Mouse (Mus musculus): Measurements from ENCODE around the gene Tsr3. TPM values are rescaled to one million over a fixed set of nuclear protein-coding genes. Genes with fewer than 3 reads are reported as not detected.
A peak's percentile ranks its signal among the peaks of the same experiment; 100 is the strongest.

Tsr3 gene
- polyA plus RNA-seq, 1 experiment from 2014 or later: 51.1 TPM

GRCm38 (mm10) chr17:25253760-25254159, 13.8 kb downstream of the Tsr3 start:
- WGBS: 43% methylated on average over 10 of the region's 10 CpGs
- H3K27me3 ChIP-seq (replicated peaks; ENCODE audit: control insufficient read depth, insufficient read depth, low read length): peaks cover 36% of the 10 kb centered on the region
- no peaks in the 10 kb centered on the region for H3K9me3 ChIP-seq (ENCODE audit: control insufficient read depth, low read length)
- H3K4me2 ChIP-seq: no peak overlapping the region
- H3K4me3 ChIP-seq (ENCODE audit: low read depth, low read length): no peak overlapping the region
- no peak overlapping the region for H3K27ac ChIP-seq (ENCODE audit: low read depth, low read length)
- H3K36me3 ChIP-seq (ENCODE audit: control insufficient read depth, insufficient read depth, low read length): no peaks in the 10 kb centered on the region
- no peak overlapping the region for H3K9ac ChIP-seq (ENCODE audit: low read depth, low read length)
- ATAC-seq (replicated peaks; ENCODE audit: low FRiP score): no peak
- DNase-seq (ENCODE audit: low spot score): no peak
- peaks cover 5% of the 10 kb centered on the region for H3K4me1 ChIP-seq (replicated peaks; ENCODE audit: control insufficient read depth, insufficient read depth, low read length)

GRCm38 (mm10) chr17:25255110-25255509, 15.1 kb downstream of the Tsr3 start:
- no peak overlapping the region for H3K27ac ChIP-seq (ENCODE audit: low read depth, low read length)
- no peak for ATAC-seq (replicated peaks; ENCODE audit: low FRiP score)
- H3K27me3 ChIP-seq (replicated peaks; ENCODE audit: control insufficient read depth, insufficient read depth, low read length): peaks cover 36% of the 10 kb centered on the region
- no peak overlapping the region for H3K4me2 ChIP-seq
- H3K4me1 ChIP-seq (replicated peaks; ENCODE audit: control insufficient read depth, insufficient read depth, low read length): peaks cover 5% of the 10 kb centered on the region
- no peak overlapping the region for H3K4me3 ChIP-seq (ENCODE audit: low read depth, low read length)
- DNase-seq (ENCODE audit: low spot score): no peak
- H3K9me3 ChIP-seq (ENCODE audit: control insufficient read depth, low read length): no peaks in the 10 kb centered on the region
- no peaks in the 10 kb centered on the region; the same call in 1 of the 2 replicates for H3K36me3 ChIP-seq (ENCODE audit: control insufficient read depth, insufficient read depth, low read length)
- H3K9ac ChIP-seq (ENCODE audit: low read depth, low read length): no peak overlapping the region
- 57% methylated on average over 2 of the region's 2 CpGs for WGBS

DNA sequence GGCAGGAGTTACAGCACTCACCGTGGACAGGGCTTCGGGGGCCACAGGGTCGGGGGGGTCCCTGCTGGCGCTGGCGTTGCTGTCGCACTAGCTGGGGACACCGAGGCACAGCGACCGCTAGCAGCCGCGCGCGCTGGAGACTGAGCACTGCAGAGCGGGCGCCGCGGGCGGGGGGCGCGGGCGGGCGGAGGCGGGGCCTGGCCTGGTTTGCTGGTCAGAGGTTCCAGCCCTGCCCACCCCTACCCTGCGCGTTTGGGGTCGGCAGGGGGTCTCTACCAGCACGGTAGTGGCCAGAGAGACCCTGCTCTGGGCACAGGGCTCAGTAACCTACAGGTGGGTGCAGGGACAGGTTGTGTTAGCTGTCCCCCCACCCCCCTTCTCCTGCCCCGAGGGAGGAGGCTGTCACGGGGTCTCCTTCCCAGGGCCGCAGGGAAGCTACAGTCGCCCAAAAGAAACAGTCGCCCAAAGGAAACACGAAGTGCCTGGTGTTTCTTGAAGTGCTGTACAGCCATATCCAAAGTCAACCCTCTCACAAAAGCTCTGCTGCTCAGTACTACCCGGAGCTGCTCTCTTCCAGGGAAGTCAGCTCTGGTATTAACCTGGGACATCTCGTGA, 16.3 kb downstream of the Tsr3 start, which contains the start of gene Baiap3:
TSS of gene Baiap3 (minus strand) at position 225 of the 615 bp plus-strand sequence.
- Histone ChIP-seq H3K27me3 (replicated peaks; ENCODE audit: control insufficient read depth, insufficient read depth, low read length) (peaks cover 36% of the 10 kb centered on the region), H3K36me3 (ENCODE audit: control insufficient read depth, insufficient read depth, low read length) (no peaks in the 10 kb centered on the region; the same call in 1 of the 2 replicates), H3K9me3 (ENCODE audit: control insufficient read depth, low read length) (no peaks in the 10 kb centered on the region), H3K4me1 (replicated peaks; ENCODE audit: control insufficient read depth, insufficient read depth, low read length) (peaks cover 5% of the 10 kb centered on the region), H3K4me2 (peak within 1 kb of the TSS; percentile 69), H3K27ac (ENCODE audit: low read depth, low read length) (no peak within 1 kb of the TSS; the same call in 1 of the 2 replicates), H3K4me3 (ENCODE audit: low read depth, low read length) (peak within 1 kb of the TSS; percentile 39), H3K9ac (ENCODE audit: low read depth, low read length) (0 out of 2 replicates have a peak within 1 kb of the TSS, but pooled peaks have one; percentile 26)
- WGBS: 6% methylated on average over 33 of the region's 35 CpGs
- peak; percentile 58 for DNase-seq (ENCODE audit: low spot score)
- ATAC-seq (replicated peaks; ENCODE audit: low FRiP score): peak; percentile 30

GRCm38 (mm10) chr17:25257804-25258261, 17.9 kb downstream of the Tsr3 start:
- Histone ChIP-seq H3K27me3 (replicated peaks; ENCODE audit: control insufficient read depth, insufficient read depth, low read length) (peaks cover 33% of the 10 kb centered on the region), H3K4me1 (replicated peaks; ENCODE audit: control insufficient read depth, insufficient read depth, low read length) (peaks cover 5% of the 10 kb centered on the region)

DNA sequence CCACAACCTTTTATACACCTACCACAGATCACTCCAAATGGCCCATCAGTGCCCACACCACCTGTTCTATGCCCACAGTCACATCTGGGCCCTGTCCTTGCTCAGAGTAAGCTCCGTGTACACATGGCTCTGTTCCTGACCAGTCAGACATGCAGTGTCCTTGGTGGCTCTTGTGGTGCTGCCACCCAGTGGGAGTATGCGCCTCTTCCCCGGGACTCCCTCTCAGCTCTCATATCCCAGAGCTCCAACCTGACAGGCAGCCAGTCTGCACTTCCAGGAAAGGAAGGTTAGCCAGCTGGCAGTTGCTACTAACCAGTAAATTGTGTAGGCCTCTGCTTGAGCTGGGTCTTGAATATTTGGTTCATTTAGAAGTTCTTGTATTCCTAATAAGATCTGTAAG, 24.5 kb downstream of the Tsr3 start:
- Histone ChIP-seq H3K4me1 (replicated peaks; ENCODE audit: control insufficient read depth, insufficient read depth, low read length) (no peaks in the 10 kb centered on the region), H3K27ac (ENCODE audit: low read depth, low read length) (no peak overlapping the region), H3K4me2 (no peak overlapping the region), H3K4me3 (ENCODE audit: low read depth, low read length) (no peak overlapping the region), H3K9me3 (ENCODE audit: control insufficient read depth, low read length) (no peaks in the 10 kb centered on the region), H3K27me3 (replicated peaks; ENCODE audit: control insufficient read depth, insufficient read depth, low read length) (no peaks in the 10 kb centered on the region), H3K9ac (ENCODE audit: low read depth, low read length) (no peak overlapping the region), H3K36me3 (ENCODE audit: control insufficient read depth, insufficient read depth, low read length) (peaks cover 68% of the 10 kb centered on the region)
- DNase-seq (ENCODE audit: low spot score) (no peak), ATAC-seq (replicated peaks; ENCODE audit: low FRiP score) (no peak)
- 72% methylated on average over 3 of the region's 3 CpGs for WGBS

More at GRCm38 (mm10) chr17:25257804-25258261, 17.9 kb downstream of the Tsr3 start:
- 45% methylated on average over 6 of the region's 6 CpGs for WGBS
- H3K4me2 ChIP-seq: no peak overlapping the region
- H3K4me3 ChIP-seq (ENCODE audit: low read depth, low read length): no peak overlapping the region
- H3K36me3 ChIP-seq (ENCODE audit: control insufficient read depth, insufficient read depth, low read length): peaks cover 6% of the 10 kb centered on the region
- no peaks in the 10 kb centered on the region for H3K9me3 ChIP-seq (ENCODE audit: control insufficient read depth, low read length)
- DNase-seq (ENCODE audit: low spot score) (no peak), ATAC-seq (replicated peaks; ENCODE audit: low FRiP score) (no peak)
- H3K27ac ChIP-seq (ENCODE audit: low read depth, low read length): no peak overlapping the region
- H3K9ac ChIP-seq (ENCODE audit: low read depth, low read length): no peak overlapping the region

DNA sequence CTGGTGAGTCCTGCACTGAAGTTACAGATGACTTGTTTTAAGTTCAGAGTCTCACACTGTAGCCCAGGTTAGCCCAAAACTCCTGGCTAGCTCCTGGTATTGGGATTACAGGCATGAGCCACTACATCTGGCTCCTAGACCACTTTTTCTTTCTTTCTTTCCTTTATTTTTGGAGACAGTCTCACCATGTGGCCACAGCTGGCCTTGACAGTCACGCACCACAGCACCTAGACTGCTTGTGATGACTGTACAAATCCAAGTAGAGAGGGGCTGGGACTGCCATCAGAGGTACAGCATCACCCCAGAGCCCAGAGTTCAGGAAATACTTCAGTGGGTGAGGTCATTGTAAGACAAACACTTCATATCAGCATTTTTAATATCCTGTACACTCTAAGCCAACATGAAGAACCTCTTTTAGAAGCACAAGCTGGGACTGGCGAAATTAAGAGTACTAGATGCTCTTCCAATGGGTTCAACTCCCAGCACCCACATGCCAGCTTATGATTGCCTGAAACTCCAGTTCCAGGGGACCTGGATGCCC, 30.9 kb downstream of the Tsr3 start:
- peak overlapping the region; percentile 99 for H3K4me2 ChIP-seq
- peaks cover 30% of the 10 kb centered on the region for H3K4me1 ChIP-seq (replicated peaks; ENCODE audit: control insufficient read depth, insufficient read depth, low read length)
- peaks cover 42% of the 10 kb centered on the region for H3K36me3 ChIP-seq (ENCODE audit: control insufficient read depth, insufficient read depth, low read length)
- ATAC-seq (replicated peaks; ENCODE audit: low FRiP score) (no peak), DNase-seq (ENCODE audit: low spot score) (no peak)
- no peaks in the 10 kb centered on the region for H3K9me3 ChIP-seq (ENCODE audit: control insufficient read depth, low read length)
- H3K4me3 ChIP-seq (ENCODE audit: low read depth, low read length): peak overlapping the region; percentile 78
- no peak overlapping the region for H3K27ac ChIP-seq (ENCODE audit: low read depth, low read length)
- WGBS: 85% methylated on average over 2 of the region's 2 CpGs
- no peaks in the 10 kb centered on the region for H3K27me3 ChIP-seq (replicated peaks; ENCODE audit: control insufficient read depth, insufficient read depth, low read length)
- H3K9ac ChIP-seq (ENCODE audit: low read depth, low read length): peak overlapping the region; percentile 20; the same call in 1 of the 2 replicates

- DNase-seq (ENCODE audit: low spot score): no peak
- H3K4me2 ChIP-seq: peak overlapping the region; percentile 99
- H3K9me3 ChIP-seq (ENCODE audit: control insufficient read depth, low read length): no peaks in the 10 kb centered on the region
- H3K4me3 ChIP-seq (ENCODE audit: low read depth, low read length): peak overlapping the region; percentile 78
- H3K36me3 ChIP-seq (ENCODE audit: control insufficient read depth, insufficient read depth, low read length): peaks cover 29% of the 10 kb centered on the region
- peak overlapping the region; percentile 95 for H3K27ac ChIP-seq (ENCODE audit: low read depth, low read length)
- 1% methylated on average over 10 of the region's 10 CpGs for WGBS
- H3K9ac ChIP-seq (ENCODE audit: low read depth, low read length): peak overlapping the region; percentile 90
- ATAC-seq (replicated peaks; ENCODE audit: low FRiP score): peak; percentile 48
- peaks cover 30% of the 10 kb centered on the region for H3K4me1 ChIP-seq (replicated peaks; ENCODE audit: control insufficient read depth, insufficient read depth, low read length)
- H3K27me3 ChIP-seq (replicated peaks; ENCODE audit: control insufficient read depth, insufficient read depth, low read length): no peaks in the 10 kb centered on the region
These were observed 32.4 kb downstream of the Tsr3 start for GRCm38 (mm10) chr17:25272326-25272725.

DNA sequence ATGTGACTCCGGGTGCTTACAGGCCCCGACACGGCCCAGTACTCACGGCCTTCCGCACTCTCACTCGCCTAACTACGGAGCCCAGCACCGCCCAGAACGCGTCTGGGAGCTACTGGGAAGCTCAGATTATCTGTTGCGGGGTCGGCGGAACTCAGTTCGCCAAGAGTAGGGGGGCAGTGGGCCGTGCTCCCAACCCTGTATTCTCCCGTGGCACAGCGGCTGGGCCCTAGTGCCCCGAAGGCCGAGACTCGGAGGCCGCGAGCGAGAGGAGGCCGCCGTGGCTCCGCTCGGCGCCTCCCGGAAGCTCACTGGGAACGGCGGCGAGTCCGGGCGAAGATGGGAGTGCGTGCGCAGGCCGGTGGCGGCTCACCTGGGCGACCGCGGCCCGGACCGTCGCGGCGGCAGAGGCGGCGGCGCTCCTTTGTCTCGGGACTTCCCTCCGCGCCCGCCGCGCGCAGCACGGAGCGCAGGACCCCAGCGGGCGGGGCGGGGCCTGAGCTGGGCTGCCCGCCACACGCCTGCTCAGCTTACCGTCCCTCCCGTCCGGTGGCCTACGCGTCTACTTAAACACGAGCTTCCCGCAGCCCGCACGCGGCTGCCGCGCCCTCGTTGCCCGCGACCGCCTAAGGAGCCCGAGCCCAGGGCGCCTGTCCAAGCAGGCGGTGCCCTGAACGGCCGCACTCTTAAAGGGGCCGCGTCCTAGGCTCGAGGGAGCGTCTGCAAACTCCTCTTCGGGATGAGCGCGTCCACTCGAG, 33.2 kb downstream of the Tsr3 start:
- H3K36me3 ChIP-seq (ENCODE audit: control insufficient read depth, insufficient read depth, low read length): peaks cover 21% of the 10 kb centered on the region
- WGBS: under 1% methylated on average over 92 of the region's 92 CpGs
- no peaks in the 10 kb centered on the region for H3K9me3 ChIP-seq (ENCODE audit: control insufficient read depth, low read length)
- H3K4me2 ChIP-seq: peak overlapping the region; percentile 99
- peak overlapping the region; percentile 95 for H3K27ac ChIP-seq (ENCODE audit: low read depth, low read length)
- peak; percentile 84 for ATAC-seq (replicated peaks; ENCODE audit: low FRiP score)
- peak; percentile 96 for DNase-seq (ENCODE audit: low spot score)
- H3K4me3 ChIP-seq (ENCODE audit: low read depth, low read length): peak overlapping the region; percentile 78
- H3K4me1 ChIP-seq (replicated peaks; ENCODE audit: control insufficient read depth, insufficient read depth, low read length): peaks cover 30% of the 10 kb centered on the region
- H3K9ac ChIP-seq (ENCODE audit: low read depth, low read length): peak overlapping the region; percentile 90
- H3K27me3 ChIP-seq (replicated peaks; ENCODE audit: control insufficient read depth, insufficient read depth, low read length): no peaks in the 10 kb centered on the region

Data from liver, embryonic 11.5 days (tissue).